Mouse (Mus musculus) right cerebral cortex, postnatal 36 days (tissue): ENCODE measurements around the gene Rxra.

Source experiments
- DNase-seq, 2 experiments: peaks; one replicate each; pipeline ENCODE4 v3.0.0; 2022; ENCODE audit warnings: low spot score in 2 of 2, mixed read lengths in 1 of 2

Rxra gene

GRCm38 (mm10) chr2:27736802-27737201, 60.6 kb downstream of the Rxra start:
- no peak for DNase-seq

GRCm38 (mm10) chr2:27738396-27738795, 62.2 kb downstream of the Rxra start:
- DNase-seq, result no peak

DNA sequence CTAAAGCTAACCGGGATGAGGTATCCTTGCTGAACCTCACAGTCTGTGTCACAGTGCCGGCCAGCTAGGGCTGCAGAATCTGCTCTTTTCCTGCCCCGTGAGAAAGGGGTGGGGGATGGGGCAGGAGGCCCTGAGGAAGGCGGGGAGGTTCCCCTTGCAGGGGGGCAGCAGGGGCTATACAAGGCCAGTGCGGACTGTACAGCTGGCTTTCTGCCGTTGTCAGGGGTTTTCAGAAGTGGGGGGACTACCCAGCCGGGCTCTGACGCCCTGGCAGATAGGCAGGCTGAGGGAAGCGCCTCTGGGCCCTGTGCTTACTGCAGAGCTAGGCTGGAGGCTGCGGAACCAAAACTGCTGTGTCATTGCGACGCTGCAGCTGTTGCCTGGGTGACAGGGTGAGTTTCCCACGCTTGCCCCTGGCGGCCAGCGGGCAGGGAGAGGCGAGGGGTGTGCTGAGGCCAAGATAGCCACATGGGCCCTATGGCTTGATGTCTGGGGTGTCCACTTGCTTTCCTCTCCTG, 63.9 kb downstream of the Rxra start:
- DNase-seq, result peak; percentile 74 to 82

GRCm38 (mm10) chr2:27743177-27743576, 66.9 kb downstream of the Rxra start:
- no peak for DNase-seq

GRCm38 (mm10) chr2:27743863-27744611, 67.8 kb downstream of the Rxra start:
- DNase-seq, result no peak

DNA sequence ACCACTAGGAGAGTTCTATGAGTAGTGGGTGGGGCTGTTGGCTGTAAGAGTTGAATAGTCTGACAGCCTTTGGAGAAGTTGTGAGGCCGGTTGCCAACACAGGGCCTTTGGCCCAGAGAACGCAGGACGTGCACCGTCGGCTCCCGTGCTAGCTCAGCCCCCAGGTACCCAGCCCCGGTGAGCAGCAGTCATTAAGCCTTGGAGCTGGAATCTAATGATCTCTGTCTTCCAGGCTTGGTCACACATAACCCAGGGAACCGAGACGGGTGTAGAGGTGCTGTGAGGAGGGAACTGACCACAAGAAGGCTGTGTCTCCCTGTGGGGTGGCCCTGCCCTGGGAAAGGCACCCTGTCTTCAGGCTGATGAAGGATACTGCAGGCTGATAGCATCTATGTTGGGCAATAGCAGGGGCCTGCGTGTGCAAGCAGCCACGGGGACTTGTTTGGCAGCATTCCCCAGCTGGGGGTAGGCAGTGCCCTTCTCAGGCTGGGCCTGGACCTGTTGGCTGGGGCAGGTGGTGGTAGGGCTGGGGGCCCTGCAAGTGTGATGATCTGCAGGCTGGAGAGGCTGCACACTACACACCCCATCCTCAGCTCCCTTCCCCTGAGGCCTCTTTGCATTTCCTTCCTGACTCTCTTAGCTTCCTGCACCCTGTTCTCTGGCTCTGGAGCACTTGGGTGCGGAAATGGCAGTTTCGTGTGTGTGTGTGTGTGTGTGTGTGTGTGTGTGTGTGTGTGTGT, 68.5 kb downstream of the Rxra start:
- no peak for DNase-seq

- peak; percentile 67 to 71 for DNase-seq
Observed at GRCm38 (mm10) chr2:27745673-27746620, 69.7 kb downstream of the Rxra start.

- peak in 1 of 2 experiments; percentile 30 for DNase-seq
Observed at GRCm38 (mm10) chr2:27746854-27747253, 70.6 kb downstream of the Rxra start.

- DNase-seq, result no peak
Observed at GRCm38 (mm10) chr2:27748984-27749383, 72.7 kb downstream of the Rxra start.

GRCm38 (mm10) chr2:27750399-27751134, 74.3 kb downstream of the Rxra start:
- DNase-seq, result no peak

DNA sequence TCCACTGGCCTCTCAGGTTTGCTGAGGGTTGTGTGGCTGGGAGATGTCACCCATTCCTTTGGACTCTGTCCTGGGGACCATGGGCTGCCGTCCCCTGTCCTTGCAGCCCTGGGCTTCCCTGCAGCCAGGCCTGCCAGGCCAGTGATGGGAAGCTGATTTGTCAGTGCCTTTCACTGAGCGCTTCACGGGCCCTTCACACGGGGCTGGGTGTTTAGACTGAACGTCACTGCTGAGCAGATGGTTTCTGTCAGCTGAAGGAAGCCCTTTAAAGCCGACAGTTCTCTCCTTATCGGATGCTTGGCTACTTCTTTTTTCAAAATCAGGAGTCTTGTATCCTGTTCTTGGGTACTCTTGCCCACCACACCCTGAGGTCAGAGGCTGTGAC, 74.9 kb downstream of the Rxra start:
- no peak for DNase-seq

GRCm38 (mm10) chr2:27751803-27752202, 75.6 kb downstream of the Rxra start:
- DNase-seq, result no peak

GRCm38 (mm10) chr2:27754094-27754493, 77.9 kb downstream of the Rxra start:
- DNase-seq, result no peak

- no peak for DNase-seq
Observed at GRCm38 (mm10) chr2:27755986-27756641, 79.9 kb downstream of the Rxra start.

GRCm38 (mm10) chr2:27758414-27759301, 82.4 kb downstream of the Rxra start:
- peak; percentile 87 to 90 for DNase-seq

DNA sequence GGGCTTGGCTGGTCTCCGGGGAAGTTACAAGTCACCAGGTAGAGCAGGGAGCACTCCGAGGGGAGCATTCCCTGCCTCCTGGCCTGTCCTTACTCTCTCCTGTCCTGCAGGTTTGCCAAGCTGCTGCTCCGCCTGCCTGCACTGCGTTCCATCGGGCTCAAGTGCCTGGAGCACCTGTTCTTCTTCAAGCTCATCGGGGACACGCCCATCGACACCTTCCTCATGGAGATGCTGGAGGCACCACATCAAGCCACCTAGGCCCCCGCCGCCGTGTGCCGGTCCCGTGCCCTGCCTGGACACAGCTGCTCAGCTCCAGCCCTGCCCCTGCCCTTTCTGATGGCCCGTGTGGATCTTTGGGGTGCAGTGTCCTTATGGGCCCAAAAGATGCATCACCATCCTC, 83.2 kb downstream of the Rxra start:
- no peak for DNase-seq

DNA sequence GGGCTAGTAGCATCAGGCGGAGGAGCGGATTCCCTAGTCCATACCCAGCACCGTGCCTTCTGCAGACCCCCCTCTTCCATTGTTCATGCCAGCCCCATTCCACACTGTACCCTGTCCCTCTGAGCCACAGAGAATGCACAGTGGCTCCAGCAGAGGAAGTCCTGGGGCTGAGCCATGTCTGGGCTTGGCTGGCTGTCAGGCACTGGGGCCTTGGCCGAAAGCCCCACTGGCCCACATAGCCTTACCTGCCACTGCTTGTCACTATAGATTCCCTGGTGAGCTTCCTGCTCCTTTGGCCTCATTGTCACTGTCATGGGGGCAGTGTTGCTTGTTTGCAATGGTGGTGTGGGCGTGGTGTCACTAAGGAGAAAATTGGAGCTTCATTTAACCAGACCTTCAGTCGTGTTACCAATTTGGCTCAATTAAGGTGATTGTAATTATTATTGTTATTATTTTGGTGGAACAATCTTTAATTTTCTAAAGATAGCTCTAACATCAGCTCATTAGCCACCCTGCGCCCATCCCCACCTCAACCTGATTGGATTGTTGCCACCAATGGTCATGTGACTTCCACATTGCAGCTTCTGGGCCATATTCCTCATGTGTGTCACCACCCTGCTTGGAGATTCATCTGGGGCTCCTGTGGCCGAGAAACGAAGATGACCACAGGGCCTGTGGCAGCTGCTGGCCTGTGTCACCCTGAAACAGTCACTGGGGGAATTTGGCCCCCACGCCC, 85.2 kb downstream of the Rxra start:
- no peak for DNase-seq

DNA sequence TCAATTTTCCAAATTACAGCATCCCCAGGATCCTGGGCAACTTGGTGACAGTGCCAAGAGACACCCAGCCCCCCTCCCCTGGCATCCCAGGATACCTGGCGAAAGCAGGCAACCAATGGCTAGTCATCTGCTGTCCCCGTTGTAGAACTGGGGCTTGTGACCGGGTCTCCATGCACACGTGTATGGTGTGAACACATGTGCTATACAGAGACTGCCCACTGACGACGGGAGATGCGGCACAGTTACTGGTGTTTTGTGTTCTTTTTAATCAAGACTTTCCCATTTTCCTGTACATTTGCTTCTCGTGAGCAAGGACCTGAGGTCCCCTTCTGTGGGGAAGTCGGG, 85.7 kb downstream of the Rxra start:
- no peak for DNase-seq

GRCm38 (mm10) chr2:27762509-27762908, 86.3 kb downstream of the Rxra start:
- DNase-seq, result no peak
